Mouse (Mus musculus) adrenal gland, postnatal 10 days (tissue): ENCODE results near the gene Defb45. TPM values are rescaled to one million over a fixed set of nuclear protein-coding genes. Genes with fewer than 3 reads are reported as not detected.

Experiments
- DNase-seq: peaks from one replicate; pipeline ENCODE4 v3.0.0; 2021; ENCODE audit warnings: mixed read lengths
- total RNA-seq, 2 experiments: library from RNA; stranded (reverse); gene quantifications; 2 replicates each; pipeline ENCODE4 v1.2.3; 2021

Defb45 gene
- total RNA-seq, 2 experiments from 2014 or later, result not detected

DNA sequence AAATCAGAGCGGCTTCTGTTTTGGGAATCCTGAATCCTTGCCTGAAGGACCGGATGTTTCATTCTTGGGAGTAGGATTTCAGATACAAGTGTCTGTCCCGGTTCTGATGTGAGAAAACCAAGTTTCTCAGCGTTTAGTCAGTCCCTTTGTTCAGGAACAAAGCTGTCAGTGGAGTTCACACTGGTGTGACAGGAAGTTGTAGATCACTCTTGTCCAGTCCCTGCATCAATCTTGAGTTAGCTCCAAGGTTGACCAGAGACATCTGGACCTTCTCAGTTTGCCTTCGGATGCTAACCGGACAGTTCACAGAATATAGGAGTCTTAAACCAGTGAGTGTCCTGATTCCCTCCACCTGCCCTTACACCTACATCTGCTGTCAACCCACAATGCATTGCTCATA lies 8.5 kb upstream of the Defb45 start:
- DNase-seq, result no peak

DNA sequence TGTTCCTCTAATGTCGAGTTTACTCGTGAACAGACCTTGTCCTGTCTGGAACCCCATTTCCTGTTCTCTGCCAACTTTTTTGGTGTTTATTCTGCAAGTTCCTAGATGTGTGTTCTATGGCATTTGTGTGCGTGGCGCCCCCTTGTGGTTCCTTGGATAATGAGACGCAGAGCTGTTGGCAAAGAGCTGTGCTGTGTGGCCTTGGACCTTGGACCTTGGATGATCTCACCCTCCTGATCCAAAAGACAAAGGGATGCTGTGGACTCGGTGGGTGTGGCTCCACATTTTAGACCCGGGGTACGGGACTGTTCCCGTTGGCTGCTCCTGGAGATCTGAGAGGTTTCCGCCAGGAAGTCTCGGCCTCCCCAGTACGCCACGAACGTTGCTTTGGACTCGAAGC lies 4.9 kb upstream of the Defb45 start, which contains the start of gene Defb36:
Gene Defb36, plus strand, starts transcription at position 271 of the 400 bp plus-strand sequence.
- peak; percentile 81 for DNase-seq

DNA sequence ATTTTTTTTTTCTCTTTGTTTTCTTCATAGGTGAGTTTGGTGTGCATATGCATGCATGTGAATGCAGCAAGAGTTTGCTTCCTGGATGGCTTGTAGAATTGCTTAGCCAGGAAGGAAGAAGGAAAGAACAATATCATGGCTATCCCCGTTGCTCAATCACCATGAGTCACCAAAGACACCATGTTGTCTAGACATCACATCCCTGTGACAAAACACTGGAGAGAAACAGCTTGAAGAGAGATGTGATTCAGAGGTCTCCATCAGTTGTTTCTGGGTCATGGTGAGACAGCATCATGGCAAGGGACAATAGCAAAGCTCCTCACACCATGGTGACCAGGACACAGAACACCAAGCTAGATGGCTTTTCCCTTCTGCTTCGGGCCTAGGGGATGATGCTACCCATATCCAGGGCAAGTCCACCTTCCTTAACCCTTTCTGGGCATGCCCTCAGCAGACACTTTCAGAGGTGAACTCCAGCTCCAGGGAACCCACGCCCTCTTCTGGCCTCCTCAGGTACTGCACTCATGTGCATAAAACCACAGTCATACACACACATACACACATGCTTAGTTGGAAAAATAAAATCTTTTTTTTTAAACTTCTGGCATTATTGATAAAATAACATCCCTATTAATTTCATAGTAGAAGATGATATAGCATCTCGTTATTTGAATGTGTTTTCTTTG lies 2.2 kb upstream of the Defb45 start:
- no peak for DNase-seq

DNA sequence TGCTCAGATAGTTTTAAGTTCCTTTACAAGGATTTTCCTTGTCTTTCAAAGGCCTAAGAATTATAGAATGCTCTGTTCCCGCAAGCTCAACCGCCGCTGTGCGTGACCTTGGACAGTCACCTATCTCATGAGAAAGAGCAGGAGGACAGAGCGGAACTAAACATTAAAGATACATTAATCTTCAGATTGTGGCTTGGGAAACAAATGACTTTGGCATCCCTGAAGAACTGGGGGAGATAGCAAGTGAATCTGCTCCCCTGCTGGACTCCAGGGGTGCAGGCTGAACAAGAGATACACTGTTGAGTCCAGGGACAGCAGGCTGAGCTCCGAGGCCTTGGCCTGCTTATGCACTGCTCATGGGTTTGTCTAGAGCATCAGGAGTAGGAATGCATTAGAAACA lies 877 bp upstream of the Defb45 start:
- no peak for DNase-seq

DNA sequence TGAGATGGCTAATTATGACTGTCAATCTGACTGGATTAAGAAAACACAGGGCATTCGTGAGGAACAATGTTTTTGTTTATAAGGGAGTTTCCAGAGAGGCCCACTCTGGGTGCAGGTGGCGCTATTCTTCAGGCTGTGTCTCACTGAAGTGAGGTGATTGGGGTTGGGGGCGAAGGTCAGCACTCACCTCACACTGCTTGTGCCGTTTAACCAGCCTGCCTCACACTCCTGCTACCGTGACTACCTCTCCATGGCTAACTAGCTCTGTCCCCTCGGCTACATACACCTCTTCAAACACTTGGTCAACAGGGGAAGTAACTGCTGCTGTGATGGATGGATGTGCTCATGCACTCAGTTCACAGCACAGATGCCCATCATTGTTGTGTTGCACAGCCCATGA lies 10.2 kb downstream of the Defb45 start:
- no peak for DNase-seq

DNA sequence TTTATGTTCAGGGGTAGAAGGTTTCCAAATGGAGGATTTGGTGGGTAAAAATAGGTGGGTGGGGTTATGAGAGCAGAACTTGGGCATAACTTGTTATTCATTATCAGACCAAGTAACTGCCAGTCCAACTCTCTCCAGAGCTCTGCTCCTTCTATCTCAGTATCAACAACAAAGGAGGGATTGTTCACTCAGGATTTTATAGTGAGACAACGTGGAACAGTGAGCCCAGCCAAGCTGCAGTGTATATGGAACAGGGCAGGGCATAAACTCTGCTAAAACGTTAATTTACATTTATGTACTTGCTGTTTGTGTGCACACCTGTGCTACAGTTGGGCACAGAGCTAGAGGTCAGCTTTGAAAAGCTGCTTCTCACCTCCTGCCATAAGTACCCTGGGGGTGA lies 10.7 kb downstream of the Defb45 start:
- DNase-seq, result no peak

DNA sequence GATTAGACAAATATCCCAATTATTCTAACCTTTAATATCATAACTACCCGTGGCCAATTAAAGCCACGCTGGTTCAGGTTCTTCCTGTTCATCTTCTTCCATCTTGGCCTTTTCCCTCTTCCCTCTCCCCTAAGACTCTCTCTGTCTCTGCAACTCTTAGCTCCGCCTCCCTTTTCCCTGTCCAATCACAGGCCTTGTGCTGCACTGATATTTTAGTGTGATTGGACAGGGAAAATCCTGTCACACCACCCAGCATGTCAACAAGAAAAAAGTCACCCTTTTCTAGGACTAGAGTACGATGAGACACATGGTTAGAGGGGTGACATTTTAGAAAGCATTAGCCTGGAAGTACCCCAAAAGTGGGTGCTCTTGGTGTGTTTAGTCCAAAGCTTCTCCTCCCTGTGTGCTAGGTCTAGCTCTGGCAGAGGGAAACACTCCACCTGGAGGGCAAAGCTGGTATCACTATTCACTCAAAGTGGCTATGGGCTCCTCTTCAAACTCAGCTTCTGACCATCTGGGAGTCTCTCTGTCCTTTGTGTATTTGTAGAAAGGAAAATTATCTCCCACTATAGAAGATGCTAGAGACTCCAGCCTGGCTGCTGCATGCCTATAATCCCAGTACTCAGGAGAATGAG lies 12.2 kb downstream of the Defb45 start:
- DNase-seq, result peak; percentile 51

DNA sequence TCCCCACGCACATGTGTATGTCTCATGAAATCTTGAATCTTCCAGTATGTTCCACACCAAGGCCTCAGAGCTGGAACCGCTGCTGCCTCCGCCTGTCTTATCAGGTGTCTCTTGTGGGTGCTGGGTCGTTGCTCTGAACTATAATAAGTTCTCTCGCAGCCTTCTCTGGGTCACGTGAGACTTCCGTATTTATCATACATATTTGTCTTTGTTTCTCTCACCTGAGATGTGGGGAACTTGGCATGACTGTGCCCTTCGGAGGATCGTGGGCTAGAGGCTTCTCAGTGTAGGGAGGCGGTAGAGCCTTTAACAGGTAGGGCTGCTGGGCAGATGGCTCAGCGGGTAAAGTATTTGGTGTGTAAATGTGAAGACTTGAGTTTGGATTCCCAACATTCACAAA lies 18.6 kb downstream of the Defb45 start:
- no peak for DNase-seq

DNA sequence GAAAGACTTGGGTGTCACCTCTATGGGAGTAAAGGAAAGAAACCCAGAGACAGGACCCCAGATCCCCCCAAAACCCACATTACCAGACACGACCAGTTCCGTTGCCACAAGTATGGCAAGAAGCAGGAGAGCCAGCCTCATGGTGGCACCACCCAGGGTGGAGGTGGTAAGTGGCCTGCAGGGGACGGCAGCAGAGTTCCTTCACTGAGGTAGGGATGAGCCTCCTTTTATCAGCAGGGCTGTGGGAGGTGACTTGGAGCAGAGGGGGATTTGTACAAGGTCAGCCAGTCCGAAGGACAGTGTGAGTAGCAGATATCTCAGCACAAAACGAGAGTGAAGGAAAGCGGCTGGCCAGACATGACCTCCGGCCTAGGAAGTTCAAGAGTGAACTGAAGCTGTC lies 19.1 kb downstream of the Defb45 start, which contains the start of gene Defb19:
Gene Defb19, minus strand, starts transcription at position 206 of the 400 bp plus-strand sequence.
- peak; percentile 26 for DNase-seq

DNA sequence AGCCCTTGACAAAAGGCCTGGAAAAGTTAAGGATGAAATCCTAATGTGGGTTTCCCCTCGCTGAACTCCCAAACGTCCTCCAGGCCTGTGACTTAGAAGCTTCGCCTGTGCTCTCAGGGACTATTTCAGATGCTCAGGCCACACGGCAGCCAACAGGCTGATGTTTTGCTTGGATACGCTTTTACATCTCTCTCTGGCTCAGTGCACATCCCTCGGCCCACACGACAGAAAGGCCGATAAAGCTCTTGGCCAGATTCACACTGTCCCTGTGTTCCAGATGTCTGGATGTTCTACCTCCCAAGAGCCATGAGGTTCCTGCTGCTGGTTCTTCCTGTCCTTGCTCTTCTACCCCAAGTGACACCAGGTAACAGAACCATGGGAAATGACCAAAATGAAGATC lies 25.7 kb downstream of the Defb45 start:
- no peak for DNase-seq

DNA sequence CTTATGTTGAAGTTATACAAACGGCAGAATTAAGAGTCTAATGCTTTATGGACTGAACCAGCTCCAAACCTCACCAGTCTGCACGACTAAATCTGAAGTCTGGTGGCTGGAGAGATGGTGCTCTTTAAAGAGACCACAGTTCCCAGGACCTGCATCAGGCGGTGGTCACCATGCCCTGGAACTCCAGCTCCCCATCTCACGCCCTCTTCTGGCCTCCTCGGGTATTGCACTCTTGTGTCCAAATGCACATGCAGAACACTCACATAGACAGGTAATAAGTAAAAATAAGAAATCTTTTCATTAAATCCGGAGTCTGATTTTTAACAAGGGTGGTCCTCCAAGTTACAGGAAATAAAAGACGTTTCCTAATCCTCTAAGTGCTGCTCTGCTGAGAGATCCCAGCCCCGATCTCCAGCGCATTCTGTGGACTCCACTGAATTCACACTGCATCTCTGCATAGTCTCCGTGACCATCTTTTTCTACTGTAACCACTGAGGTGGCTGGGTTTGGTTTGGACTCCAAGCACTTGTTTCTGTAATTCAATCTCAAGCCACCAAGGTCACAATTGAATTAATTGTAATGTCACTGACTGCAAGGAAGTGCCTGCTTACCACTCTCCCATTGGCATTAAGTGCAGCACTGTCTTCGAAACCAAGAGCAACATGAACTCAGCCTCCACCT lies 26.9 kb downstream of the Defb45 start, which contains the start of gene Defb21:
Gene Defb21, plus strand, starts transcription at position 631 of the 681 bp plus-strand sequence.
- peak; percentile 24 for DNase-seq

DNA sequence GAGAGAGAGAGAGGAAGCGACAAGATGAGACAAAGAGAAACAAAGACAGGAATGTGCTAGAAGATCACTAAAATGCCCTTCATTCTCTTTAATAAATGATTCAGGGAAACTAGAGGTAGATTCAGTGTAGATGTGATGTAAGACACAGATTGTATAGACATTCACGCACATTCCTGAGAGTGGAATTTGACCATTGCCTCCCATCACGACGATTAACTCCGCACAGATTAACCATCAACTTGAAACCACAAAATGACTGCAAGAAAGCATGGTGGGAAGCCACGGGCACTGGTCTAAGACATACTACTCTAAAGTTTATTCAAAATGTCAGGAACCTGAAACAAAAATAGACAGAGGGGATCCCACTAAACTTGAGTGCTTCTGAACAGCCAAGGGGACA lies 28.9 kb downstream of the Defb45 start:
- no peak for DNase-seq

DNA sequence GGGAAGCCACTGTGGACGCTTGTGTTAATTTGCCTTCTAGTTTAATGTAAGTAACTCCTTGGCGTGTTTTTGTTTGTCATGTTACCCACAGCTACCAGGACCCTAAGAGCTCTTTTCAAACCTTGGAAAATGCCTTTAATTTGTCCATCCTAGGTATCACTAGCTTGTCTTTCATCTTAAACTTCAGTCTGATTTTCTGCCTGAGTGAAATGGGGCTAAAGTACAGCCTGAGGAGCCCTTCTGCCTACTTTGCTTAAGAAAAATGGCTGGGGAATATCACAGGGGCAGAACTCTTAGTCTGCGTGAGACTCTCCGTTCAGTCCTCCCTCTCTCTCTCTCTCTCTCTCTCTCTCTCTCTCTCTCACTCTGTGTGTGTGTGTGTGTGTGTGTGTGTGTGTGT lies 29.3 kb downstream of the Defb45 start:
- no peak for DNase-seq

DNA sequence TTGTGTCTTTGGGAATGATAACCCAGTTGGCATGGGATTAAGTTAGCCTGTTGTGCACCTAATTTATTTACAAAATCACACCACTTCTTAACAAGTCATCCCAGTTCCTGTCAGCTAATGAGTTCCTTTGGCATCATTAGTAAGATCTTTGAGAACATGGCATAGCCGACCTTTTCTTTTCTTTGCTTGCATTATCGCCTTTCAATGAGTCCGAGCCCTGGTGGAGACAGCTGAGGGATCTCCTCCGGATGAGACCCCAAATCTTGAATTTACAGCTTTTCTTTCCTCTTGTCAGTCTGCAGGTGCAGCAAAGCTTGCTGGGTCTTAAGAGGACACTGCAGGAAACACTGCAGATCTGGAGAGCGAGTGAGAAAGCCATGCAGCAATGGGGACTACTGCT lies 30.2 kb downstream of the Defb45 start, which contains the start of gene Gm17416:
Gene Gm17416, plus strand, starts transcription at position 301 of the 400 bp plus-strand sequence.
- DNase-seq, result no peak

DNA sequence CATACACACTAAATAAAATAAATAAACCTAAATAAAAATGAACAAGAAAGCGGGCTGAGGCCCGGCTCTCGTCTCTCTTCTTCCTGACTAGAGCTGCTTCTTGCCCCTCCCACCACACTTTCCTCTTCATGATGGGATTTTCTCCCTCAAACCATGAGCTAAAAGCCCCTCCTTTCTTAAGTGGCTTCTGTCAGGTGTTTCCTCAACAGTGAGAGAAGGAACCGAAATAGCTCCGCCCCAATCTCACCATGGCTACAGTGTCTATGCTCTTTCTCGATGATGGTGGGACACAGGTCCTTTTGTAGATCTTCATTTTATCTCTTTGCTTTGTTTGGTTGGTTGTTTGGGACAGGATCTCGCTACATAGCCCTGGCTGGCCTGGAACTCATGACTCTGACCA lies 42.5 kb downstream of the Defb45 start:
- DNase-seq, result no peak

DNA sequence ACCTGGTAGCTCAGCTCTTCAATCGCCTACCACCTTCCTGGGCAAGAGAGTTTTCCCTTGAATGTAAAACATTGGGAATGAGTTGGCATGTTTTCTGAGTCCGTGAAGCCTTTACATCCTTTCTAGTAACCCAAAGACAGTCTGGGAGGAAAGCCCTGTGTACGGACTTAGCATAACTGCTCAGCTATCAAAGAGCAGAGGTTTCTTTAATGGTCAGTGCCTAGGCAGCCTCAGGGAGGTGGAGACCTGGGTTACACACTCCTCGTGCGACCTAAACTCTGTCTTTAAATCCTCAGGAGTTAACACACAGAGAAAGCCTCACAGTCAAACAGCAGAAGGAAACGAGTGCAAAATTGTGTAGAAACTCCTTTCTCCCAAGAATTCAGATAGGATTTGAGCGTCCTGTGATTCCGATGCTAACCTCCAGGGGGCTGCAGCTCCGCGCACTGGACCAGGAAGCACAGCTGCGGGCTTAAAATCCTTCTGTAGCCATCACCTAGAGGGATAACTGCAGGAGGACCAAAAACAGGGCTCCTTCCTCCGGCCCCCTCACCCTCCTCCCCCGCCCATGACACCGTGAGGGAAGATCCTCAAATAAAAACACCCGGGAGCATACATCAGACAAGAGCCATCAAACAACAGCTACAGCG lies 45.3 kb downstream of the Defb45 start:
- peak; percentile 81 for DNase-seq

DNA sequence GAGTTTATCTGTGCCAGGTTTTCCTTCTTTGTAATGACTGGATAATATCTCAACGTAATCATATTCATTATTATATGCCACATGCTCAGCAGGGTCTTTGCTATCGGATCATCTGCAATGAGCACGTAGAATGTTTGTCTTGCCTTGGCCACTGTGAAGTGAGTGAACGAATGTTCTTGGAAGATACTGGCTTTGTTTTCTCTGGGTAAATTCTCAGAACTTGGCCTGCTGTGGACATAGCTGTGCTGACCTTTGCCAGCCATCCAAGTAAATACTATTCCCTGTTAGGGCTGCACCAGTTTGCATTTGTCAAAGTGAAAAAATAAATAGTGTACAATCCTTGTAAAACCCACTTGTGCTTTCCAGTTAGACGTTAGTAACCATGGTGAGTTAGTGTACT lies 51.1 kb downstream of the Defb45 start:
- no peak for DNase-seq

DNA sequence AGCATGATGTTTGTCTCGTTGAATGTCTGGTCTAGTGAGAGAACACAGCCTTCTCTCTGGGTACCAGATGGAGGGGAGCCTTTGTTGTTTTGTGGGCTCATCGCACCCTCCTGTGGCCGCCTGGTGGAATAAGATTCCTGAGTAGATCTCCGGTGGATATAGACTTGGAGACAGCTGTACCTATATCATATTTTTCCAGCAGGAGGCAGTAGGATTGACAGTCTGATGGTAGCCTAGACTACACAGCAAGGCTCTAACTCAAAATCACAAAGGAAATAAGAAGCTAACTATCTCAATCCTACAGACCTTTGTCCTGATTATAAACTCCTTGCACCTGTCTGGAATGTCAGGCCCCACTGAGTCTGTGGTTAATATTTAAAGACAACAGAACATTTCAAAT lies 54.5 kb downstream of the Defb45 start:
- DNase-seq, result peak; percentile 62

DNA sequence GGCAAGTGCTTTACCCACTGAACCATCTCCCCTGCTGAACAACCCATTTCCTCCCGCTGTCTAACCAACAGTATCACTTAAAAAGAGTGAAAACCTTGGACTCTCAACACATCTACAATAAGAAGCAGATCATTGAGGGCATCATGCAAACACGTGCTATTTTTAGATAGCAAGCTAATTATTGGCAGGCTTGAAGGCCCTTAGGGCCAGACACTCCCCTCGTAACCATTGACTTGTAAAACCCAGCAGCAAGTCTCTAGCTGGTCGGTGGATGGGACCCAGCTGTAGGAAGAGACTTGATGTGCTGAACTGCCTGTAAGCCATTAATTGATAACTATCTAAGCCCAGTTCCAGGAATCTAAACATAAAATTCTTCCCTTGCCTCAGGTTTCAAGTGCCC lies 55.7 kb downstream of the Defb45 start:
- no peak for DNase-seq
